ENCODE assay signal across 8 mouse cellular contexts in the genomic region with DNA sequence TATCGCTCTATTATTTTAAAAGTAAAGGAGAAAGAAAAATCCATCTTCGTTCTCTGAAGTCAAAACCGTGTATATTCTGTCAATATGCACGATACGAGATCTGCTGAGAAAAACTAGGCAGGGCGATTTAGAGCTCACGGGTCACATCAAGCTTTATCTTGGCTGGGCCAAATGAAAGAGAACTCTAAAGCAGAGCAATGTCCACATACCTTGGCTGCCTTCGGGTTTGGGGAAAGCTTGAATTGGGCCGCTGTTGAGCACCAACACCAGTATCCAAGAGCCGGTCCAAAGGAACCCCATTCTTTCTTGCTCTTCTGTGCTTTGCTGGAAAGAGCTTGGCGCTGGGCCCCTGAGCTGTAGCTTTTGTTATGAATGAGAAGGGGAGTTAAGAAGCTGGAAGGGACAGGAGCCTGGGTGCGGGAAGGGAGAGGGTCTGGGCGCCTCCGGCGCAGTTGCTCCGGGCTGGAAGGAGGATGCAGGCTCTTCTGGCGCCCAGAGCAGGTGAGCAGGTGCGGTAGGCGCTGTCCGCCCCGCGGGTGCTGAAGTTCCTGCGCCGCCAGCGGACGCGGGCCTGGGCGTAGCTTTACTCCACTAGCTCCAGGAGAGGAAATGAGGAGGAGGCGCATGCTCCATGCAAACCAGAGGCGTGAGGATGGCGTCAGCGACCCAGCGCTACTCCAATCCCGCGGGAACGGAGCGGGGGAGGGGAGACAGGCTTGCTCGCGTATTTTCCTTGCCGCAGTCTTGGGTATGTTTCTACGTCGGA. TPM values are rescaled to one million over a fixed set of nuclear protein-coding genes. Genes with fewer than 3 reads are reported as not detected.
DNase-seq lines count a peak whose midpoint lies in the region; ATAC-seq lines count a peak whose summit lies in the region.

A gene (minus strand): TSS at position 631 of the 766 bp plus-strand sequence.

- peaks cover 25% of the 10 kb centered on the region for H3K36me3 ChIP-seq in hindbrain, embryonic 14.5 days (replicated peaks; ENCODE audit: control insufficient read depth, insufficient read depth)

- 5% methylated on average over 42 of the region's 42 CpGs for WGBS in hindbrain, embryonic 14.5 days

- H3K4me3 ChIP-seq in hindbrain, embryonic 14.5 days (replicated peaks; ENCODE audit: low read length) = peak within 1 kb of the TSS; percentile 55

- H3K4me2 ChIP-seq in hindbrain, embryonic 14.5 days (replicated peaks) = peak within 1 kb of the TSS; percentile 57

- H3K27ac ChIP-seq in hindbrain, embryonic 14.5 days = peak within 1 kb of the TSS; percentile 85

- H3K9me3 ChIP-seq in hindbrain, embryonic 14.5 days (ENCODE audit: control insufficient read depth, low read length) = no peaks in the 10 kb centered on the region

- 0 out of 2 replicates have a peak, but pooled peaks cover 11% of the 10 kb centered on the region for H3K4me1 ChIP-seq in hindbrain, embryonic 14.5 days (replicated peaks; ENCODE audit: control insufficient read depth, insufficient read depth, low read length)

- peak; percentile 96 for DNase-seq in R1 (ENCODE audit: low read depth, low spot score)
- peak; percentile 99 for DNase-seq in cerebellum, postnatal 10 days
- DNase-seq in frontal cortex, postnatal 25 days (ENCODE audit: low spot score in 2 of 2) = peak; percentile 90 to 91
- DNase-seq in hindbrain, embryonic 14.5 days (ENCODE audit: low spot score) = peak; percentile 97
- peak; percentile 94 to 96 for DNase-seq in layer of hippocampus, postnatal 14 days (ENCODE audit: low spot score in 2 of 2)
- DNase-seq in lung, postnatal 10 days = peak; percentile 77
- DNase-seq in retina, postnatal 1 day = peak; percentile 93
- peak; percentile 64 for DNase-seq in urinary bladder, postnatal 25 days (ENCODE audit: low spot score)

- no peaks in the 10 kb centered on the region for H3K27me3 ChIP-seq in hindbrain, embryonic 14.5 days (ENCODE audit: control insufficient read depth, insufficient read depth, low read length)

- H3K9ac ChIP-seq in hindbrain, embryonic 14.5 days = peak within 1 kb of the TSS; percentile 67

- ATAC-seq in hindbrain, embryonic 14.5 days (ENCODE audit: low FRiP score) = peak; percentile 100

RNA-seq across cellular contexts. Expression of the gene that starts here (rescaled TPM):
- 116 and 126 TPM in 2 replicates for polyA plus RNA-seq in hindbrain, embryonic 14.5 days (2014; fragmentation: Nextera tagmentation; extraction: Ambion mirVana)
- total RNA-seq in layer of hippocampus, postnatal 14 days (2021) = 100 to 1,000 TPM; 317 to 325 TPM

Comparison
In these comparisons a context has a peak if more than half of its experiments do, and no peak if none do; other contexts are left out.
1. Peak in every context shown above with its lines: DNase-seq, ATAC-seq, H3K4me3 ChIP-seq and H3K27ac ChIP-seq.